Mouse (Mus musculus) cerebellum, postnatal 4 days (tissue): Measurements from ENCODE around the gene Gm20388.

ENCODE experiments used
- DNase-seq, 2 experiments: peaks; one replicate each; pipeline ENCODE4 v3.0.0; 2022; ENCODE audit warnings: low spot score in 2 of 2, mixed read lengths in 1 of 2

Gm20388 gene

DNA sequence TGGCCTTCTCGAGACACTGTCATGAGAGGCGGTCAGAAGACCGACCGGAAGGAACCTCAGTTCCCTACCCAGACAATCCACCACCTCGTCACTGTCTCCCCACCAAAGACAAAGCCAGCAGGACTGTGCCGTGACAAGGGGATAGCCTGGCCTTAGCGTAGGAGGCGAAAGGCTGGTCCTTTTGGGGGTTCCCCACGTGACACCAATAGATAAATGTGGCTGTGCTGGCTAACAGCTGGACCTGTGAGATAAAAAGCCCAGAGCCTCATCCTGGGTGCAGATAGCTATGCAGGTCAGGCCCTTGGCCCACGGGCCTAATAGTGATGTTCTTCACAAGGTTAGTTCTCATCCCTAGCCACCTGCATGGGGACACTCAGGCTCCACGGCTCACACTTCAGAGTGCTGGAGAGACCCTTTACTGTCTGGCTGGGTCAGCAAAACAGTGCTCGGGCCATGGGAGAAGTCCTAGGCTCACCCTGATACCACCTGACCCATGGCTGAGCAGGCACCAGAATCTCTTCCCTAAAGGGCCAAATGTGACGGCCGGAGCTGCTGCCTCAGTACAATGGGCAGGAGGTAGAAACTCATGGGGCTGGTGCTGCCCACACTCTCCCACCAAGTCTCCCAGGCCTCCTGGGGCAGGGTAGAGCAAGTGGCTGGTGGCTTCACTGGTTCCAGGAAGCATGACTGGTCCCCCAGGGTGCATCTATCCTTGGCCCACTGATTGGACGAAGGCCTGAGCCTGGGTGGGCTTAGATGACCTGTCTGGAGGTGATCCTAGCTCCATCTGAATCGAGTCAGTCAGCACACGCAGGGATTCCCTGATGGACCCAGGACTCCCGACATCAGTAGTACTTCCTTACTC, 1988.8 kb downstream of the Gm20388 start:
- DNase-seq = no peak

DNA sequence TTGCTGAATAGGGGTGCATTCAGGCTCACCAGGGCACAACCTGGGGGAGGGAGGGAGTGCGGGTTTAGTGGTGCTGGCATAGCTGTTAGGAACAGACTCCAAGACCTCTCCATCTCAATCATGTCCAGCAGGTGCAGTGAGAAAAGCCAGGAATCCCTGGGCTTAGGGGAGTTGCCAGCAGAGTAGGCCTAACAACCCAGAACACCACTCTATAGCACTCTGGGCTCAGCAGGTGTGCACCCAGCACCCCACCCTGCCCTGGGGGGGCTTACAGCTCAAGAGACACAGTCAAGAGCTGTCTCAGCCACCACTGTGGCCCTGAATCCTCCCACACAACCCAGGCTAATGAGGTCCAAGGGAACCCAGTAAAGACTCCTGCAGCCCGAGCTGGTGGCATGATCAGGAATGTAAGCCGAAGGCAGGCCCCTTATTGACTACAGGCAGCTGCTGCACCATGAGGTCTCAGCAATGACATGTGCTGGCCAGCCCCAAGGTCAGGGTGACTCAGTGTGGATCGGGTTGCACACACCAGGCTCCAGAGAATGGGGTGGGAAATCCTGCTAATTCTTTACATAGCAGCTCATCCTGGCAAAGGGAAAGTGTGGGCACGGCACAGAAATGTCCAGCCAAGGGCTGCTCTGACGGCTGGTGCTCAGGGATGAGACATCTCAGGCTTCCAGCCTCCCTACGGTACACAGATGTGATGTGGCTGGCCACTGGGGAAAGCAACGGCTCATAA, 1991.0 kb downstream of the Gm20388 start:
- no peak for DNase-seq

- DNase-seq = no peak
These were observed 1993.3 kb downstream of the Gm20388 start for GRCm38 (mm10) chr8:121903977-121904376.

- DNase-seq = no peak
These were observed 1994.4 kb downstream of the Gm20388 start for GRCm38 (mm10) chr8:121904999-121905398.

DNA sequence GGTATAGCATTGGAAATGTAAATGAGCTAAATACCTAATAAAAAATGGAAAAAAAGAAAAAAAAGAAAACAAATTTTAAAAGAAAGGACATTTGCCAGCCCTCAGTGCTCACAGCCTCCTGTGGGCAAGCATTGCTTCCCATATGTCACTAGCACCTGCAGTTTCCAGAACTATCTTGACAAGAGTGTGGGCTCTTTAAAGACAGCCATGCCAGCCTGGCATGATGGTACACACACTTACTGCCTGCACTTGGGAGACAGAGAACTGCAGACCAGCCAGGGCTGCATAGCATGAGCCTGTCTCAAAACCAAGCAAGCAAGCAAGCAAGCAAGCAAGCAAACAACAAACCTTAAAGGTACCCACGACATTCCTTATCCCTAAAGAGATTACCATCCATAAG, 1994.8 kb downstream of the Gm20388 start:
- DNase-seq = no peak

DNA sequence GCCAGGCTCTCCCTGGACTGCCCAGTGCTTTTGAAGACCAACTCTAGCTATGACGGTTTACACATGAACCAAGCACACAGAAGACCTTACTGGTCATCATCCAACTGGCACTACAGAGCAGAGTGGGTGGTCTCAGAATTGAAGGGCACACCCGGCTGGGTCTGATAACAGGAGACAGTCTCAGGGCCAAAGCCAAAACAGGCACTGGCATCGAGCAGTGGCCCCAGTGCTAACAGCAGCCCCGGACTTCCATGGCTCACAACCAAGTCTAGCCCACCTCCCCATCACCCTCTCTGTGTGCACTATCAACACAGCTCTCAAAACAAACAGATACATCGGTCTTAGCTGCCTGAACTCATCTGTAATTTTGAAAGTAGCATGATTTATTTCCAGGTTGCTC, 1995.2 kb downstream of the Gm20388 start:
- DNase-seq = no peak

DNA sequence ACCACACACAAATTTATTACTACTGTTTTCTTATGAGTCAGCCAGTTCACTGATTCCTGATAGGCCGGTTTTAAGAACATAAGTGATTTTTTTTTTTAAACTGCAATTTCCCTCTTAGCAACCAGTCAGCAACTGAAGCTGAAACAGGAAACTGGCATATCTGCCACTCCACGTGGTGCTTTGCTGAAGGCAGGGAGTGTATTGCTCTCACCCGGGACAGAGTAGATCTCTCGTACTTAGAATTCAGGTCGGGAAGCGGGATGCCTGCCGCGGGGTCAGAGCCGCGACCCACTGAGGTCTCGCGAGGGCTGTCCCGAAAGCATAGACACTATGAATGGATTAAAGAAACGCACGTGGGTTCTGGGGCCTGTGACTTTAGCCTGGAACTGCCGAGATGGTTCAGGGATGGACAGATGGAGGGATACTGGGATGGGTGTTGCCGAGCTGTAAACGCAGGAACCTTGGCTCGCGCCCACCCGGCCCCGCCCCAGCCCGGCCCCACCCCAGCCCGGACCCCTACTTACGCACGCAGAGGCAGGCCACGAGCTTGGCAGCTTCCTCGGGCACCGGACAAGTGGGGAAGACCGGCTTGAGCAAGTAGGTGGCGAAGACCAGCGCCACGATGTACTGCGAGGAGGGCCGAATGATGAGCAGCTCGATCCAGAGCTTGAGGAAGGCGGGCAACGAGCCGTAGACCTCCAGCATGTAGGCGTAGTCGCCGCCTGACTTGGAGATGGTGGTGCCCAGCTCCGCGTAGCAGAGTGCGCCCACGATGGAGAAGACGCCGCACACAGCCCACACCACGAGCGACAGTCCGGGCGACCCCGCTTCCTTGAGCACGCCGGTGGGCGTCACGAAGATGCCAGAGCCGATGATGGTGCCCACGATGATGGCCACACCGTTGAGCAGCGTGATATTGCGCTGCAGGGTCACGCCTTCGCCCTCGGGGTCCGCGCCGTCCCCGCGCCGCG, 1996.2 kb downstream of the Gm20388 start:
- DNase-seq = peak in 1 of 2 experiments; percentile 53

- peak; percentile 95 to 99 for DNase-seq
These were observed 1997.1 kb downstream of the Gm20388 start, which contains the start of gene Slc7a5 for GRCm38 (mm10) chr8:121907587-121908248. TSS of gene Slc7a5 (minus strand) at chr8:121907694.

DNA sequence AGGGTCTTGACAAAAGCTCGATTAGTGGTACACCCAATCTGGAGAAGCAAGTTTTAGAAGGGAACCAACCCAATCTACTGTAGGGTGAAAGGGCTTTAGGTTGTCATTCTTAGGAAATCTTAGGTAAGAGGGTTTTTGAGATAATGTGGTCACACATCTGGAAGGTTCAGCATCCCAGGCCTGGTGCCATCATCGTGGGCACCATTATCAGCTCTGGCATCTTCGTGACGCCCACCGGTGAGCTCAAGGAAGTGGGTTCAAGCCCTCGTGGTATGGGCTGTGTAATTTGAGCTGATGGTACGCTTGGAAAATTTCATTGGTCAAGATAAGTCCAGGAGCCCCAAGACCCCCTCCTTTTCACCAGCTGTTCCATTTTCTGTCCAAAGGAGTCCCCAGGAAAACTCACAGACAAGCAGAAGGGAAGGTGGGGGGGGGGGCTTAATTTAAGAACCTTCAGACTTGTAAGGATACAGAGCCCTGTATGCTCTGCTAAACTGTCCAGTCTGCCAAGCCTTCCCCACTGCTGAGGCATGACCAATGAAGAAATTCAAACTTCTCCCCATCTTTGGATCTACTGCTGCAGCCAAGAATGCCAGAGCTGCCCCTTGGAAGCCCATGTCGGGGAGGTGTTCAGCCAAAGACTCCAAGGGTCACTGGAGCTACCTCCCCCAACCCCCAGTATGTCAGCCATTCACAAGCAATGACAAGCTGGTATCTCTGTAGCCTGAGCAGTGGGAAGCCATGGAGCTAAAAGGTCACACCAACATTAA, 1997.9 kb downstream of the Gm20388 start:
- DNase-seq = no peak

GRCm38 (mm10) chr8:121909148-121909541, 1998.5 kb downstream of the Gm20388 start:
- DNase-seq = no peak

DNA sequence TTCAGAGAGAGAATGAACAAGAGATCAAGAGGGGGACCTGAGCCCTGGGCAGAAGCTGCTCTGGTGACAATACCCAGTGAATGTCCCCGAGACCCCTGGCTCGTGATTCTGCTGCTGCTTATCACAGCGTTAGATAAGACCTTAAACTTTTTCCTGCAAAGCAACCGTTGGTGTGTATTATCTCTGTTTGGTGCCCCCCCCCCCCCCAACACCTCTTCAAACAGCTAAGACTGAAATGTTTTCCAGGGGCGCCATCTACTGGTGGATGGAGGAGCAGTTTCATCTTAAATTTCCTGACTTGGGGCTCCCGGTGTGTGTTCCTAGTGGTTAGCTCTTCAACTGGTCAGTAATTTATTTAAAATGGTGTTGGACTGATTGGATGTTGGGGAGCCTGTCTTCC, 1999.0 kb downstream of the Gm20388 start:
- DNase-seq = peak; percentile 71 to 82

DNA sequence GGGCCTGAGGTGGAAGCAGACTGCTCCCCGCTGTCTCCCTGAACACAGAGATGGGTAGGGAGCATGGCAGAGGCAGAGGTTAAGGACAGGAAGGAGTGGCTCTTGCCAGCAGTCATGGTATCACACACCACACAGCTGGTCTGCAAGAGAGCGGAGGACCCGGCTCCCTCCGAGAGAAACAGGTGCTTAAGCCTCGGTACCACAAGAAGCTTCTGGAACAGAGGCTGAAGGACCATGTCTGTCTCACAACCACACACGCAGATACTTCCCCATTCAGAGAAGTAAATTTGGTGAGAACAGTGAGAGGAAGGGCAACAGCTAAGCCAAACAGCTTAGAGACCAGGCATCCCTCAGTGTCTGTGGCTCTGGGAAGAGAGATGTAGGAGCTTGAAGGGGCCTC, 2000.8 kb downstream of the Gm20388 start:
- DNase-seq = no peak

GRCm38 (mm10) chr8:121911987-121912386, 2001.3 kb downstream of the Gm20388 start:
- no peak for DNase-seq

GRCm38 (mm10) chr8:121912831-121913230, 2002.2 kb downstream of the Gm20388 start:
- DNase-seq = no peak

DNA sequence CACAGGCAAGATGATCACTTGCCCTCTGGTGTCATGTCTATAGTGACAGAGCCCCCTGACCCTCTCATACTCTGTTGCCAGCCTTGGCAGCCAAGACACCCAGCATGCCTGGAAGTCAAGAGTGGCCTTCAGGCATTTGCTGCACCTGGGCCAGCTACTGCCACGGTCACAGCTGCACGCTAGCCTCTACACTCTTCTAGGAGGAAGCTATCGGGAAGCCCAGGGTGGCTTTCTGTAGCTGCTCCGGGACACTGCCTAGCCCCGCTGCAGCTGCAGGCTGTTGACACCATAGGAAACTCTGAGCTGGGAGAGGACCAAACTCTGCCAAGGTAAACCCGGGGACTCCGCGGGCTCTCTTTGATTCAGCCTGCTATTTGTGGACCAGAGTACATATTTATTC, 2002.7 kb downstream of the Gm20388 start:
- DNase-seq = no peak

DNA sequence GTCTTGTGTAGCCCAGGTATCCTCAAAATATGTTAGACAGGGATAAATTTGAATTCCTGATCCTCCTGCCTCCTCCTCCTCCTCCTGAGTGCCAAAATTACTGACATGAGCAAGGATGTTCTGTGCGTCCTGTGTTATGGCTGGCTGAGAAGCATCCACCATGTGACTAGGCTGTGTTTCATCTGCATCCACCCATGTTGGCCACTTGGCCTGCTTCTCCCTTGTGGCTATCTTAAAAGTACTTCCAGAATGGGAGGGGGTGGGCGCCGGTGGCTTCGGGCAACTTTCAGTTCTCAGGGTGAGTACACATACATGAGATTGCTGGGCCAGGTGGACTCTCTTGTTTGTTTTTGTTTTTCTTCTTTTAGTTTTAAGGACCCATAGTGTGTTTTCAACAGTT, 2008.5 kb downstream of the Gm20388 start:
- no peak for DNase-seq

GRCm38 (mm10) chr8:121919731-121920130, 2009.1 kb downstream of the Gm20388 start:
- DNase-seq = no peak

- no peak for DNase-seq
These were observed 2010.9 kb downstream of the Gm20388 start for GRCm38 (mm10) chr8:121921582-121921981.

- DNase-seq = no peak
These were observed 2011.5 kb downstream of the Gm20388 start for GRCm38 (mm10) chr8:121922101-121922500.

DNA sequence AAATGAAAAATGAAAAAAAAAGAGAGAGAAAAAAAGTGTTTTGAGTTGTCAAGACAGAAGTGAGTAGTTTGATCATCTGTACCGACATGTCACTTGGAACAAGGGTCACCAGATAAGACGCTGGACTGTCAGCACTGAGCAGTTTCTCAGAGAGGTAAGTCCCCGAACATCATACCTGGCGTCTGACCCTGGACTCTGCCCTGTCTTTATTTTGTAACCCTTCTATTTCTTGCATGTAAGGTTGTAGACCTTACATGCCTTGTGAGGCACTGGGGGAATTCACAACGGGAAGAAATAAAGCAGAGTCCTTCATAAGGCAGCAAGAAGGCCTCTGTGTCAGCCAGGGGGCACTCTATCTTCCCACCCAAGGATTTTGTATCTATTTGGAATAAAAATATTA, 2014.0 kb downstream of the Gm20388 start:
- no peak for DNase-seq
